Mouse (Mus musculus) Muller cell, postnatal 12 days (primary cell): ENCODE results near the gene Zfp697.
"Not testable (repeated sequence)": the region's sequence is repeated elsewhere in the genome, so short reads cannot be mapped to it uniquely, and the experiment has no call there.

Experiments
- DNase-seq: peaks from one replicate; pipeline ENCODE4 v3.0.0-alpha.2; 2015; ENCODE audit errors: inconsistent ontology term

The Zfp697 gene

DNA sequence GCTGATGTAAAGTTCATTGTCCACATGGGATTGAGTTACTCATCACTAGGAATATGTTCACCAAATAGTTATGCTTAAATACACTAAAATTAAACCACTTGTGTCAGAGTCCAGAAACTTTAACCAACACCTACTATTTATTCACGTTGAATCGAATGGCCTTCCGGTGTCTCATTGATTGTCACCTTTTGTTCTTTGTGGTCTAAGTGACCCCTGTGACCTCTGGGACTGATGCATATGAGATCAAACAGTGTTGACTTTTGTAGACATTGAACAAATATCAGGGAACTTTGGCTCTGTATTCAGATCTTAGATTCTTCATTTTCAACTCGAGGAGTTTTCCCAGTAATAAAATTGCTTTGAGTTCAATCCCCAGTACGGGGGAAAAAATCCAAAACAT lies 125.0 kb downstream of the Zfp697 start:
- not testable (repeated sequence) for DNase-seq

DNA sequence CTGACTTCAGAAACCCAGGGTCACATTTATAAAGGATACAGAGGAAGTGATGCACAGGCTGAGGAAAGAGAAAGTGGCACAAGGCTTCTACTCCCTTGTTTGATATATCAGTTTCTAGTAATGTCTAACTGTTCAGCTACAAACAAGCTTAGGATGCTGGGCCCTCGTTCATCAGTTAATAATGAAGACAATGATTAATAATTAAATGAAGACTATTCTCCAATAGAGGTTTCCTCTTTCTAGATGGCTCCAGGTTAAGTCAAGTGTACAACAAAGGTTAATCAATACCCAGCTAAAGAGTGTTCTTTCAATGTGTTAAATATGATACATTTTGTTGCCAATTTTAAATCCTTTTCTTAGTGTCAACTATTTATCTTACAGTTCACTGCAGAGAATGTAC lies 128.2 kb downstream of the Zfp697 start, which contains the start of gene Hsd3b4:
Gene Hsd3b4, minus strand, starts transcription at position 101 of the 400 bp plus-strand sequence.
- not testable (repeated sequence) for DNase-seq

DNA sequence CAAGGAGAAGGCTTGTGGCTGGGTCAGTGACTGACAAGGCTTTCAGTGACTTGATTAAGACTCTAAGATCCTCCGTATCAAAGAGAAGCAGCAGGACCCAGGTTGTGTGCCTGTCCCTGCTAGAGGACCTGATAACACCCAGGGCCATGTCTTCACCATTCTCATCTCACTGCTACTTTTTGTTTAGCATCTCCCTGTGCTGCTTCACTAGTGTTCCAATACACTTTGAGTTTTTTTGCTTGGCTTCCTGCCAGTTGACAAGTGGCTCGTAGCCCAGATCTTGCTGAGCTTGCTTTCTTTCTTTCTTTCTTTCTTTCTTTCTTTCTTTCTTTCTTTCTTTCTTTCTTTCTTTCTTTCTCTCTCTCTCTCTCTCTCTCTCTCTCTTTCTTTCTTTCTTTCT lies 140.5 kb downstream of the Zfp697 start:
- not testable (repeated sequence) for DNase-seq

DNA sequence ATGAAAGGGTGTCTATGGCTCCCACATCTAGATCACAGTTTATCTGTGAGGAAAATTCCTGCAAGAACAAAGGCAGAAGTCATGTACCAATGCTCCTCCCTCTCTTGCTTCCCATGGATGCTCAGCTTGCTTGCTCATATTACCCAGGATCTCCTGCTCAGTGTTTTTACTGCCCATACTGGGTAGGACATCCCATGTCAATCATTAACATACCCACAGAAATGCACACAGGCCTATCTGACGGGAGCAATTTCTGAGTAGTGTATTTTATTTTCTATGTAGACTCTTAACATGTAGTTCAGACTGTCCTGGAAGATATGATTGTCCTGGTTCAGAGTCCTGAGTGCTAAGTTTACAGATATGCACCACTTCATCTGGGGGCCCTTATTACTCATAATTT lies 142.3 kb downstream of the Zfp697 start:
- DNase-seq = not testable (repeated sequence)

DNA sequence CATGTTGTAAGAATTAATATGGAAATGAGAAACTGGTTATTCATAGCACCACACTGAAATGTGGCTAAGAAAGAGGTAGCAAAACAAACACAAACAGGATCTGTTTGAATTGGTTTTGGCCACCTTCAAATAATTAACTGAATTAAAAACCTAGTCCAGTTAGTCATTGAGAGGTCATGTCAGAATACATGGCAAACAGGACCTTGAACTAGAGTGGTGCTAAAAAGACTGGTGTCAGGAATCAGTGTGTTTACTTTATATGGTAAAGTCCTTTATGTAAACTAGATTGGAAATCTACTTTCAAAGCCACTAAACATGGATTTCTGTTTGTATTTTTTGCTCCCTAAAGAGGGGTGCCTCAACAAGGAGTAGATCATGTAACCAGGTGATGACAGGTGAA lies 142.7 kb downstream of the Zfp697 start:
- DNase-seq = not testable (repeated sequence)

DNA sequence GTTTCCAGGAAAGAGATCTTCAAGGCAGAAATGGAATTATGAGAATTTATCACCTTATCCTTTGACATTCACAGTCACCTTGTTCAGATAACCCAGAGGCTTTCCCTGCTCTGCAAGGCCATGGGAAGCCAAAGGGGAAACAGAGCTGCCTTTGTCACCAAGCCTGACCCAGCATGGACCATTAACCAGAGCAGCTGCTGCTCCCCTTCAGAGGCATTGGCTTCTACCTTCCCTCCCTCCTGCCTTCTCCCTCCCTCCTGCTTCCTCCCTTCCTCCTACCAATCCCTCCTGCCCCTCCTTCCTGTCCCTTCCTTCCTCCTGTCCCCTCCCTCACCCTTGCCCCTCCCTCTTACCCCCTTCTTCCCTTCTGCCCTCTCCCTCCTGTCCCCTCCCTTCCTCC lies 165.4 kb downstream of the Zfp697 start:
- not testable (repeated sequence) for DNase-seq

DNA sequence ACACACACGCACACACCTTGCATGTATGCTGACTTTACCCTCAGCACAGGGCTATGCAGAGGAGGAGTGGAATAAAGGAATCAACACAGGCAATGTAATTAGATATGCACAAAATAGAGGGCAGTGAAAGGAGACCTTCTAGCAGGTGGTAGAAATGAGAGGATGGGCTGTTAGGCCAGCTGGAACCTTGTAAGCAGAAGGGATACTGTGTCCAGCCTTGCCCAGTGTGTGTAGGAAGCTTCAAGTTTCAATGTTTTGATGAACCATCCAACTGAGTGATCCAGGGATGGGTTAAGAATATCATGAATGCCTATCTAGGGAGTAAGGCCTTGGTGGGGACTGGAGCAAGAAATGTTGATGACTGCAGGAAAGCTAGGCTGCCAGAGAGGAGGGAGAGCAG lies 166.2 kb downstream of the Zfp697 start:
- DNase-seq = not testable (repeated sequence)

DNA sequence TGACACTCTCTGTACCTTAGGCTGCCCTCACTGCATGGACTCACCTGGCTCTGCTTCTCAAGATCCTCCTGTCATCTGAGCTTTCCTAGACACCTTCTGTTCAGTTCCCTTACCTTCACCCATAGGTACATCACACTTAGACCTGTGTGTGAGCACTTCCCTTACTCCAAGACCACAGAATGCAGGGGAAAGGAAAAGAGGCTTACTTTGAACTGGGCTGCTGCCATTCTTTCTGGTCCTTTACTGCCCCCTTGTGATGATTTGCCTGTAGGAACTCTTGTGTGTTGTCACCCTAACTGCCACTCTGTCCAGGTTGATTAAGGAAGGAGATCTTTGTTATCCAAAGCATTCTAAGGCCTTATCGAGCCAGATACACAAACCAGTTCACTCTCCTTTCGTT lies 168.0 kb downstream of the Zfp697 start:
- not testable (repeated sequence) for DNase-seq

DNA sequence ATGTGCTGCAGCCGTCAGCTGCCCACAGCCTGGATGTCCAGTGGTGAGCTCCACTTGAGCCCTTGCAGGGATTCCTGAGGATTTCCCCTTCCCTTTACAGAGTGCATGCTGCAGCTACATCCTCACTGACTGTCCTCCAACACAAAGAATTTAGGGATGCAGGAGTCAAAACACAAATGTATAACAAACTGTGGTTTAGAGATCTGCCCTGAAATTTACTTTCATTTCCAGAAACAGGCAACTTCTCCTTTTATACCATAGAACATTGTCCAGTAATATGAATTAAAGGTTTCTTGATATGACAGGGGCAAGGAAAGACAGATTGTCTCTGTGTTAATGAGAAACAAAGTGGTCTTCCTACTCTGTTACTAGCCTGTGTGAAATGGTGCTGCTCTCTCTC lies 168.6 kb downstream of the Zfp697 start:
- DNase-seq = not testable (repeated sequence)

DNA sequence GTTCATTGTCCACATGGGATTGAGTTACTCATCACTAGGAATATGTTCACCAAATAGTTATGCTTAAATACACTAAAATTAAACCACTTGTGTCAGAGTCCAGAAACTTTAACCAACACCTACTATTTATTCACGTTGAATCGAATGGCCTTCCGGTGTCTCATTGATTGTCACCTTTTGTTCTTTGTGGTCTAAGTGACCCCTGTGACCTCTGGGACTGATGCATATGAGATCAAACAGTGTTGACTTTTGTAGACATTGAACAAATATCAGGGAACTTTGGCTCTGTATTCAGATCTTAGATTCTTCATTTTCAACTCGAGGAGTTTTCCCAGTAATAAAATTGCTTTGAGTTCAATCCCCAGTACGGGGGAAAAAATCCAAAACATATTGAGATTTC lies 178.4 kb downstream of the Zfp697 start:
- DNase-seq = not testable (repeated sequence)

DNA sequence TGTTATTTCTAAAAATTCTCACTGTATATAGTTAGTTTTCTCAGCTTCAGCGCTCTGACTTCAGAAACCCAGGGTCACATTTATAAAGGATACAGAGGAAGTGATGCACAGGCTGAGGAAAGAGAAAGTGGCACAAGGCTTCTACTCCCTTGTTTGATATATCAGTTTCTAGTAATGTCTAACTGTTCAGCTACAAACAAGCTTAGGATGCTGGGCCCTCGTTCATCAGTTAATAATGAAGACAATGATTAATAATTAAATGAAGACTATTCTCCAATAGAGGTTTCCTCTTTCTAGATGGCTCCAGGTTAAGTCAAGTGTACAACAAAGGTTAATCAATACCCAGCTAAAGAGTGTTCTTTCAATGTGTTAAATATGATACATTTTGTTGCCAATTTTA lies 181.6 kb downstream of the Zfp697 start:
- DNase-seq = not testable (repeated sequence)

DNA sequence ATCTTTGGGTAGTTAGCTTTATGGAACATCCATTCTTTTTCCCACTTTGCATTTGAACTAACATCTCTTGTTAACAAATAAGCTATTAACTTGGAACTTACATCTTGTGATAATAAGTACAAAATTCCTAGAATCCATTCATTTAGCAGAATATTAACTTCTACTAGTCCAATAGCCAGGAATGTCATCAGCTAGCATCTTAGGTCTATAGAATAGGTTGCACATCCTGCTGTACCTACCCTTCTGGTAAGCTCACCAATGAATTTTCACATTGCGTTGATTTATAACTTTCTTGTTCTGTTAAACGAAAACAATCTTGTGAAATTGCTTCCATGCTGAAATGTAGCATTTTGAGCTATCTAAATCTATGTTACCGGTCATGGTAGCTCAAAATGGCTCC lies 182.6 kb downstream of the Zfp697 start:
- not testable (repeated sequence) for DNase-seq

DNA sequence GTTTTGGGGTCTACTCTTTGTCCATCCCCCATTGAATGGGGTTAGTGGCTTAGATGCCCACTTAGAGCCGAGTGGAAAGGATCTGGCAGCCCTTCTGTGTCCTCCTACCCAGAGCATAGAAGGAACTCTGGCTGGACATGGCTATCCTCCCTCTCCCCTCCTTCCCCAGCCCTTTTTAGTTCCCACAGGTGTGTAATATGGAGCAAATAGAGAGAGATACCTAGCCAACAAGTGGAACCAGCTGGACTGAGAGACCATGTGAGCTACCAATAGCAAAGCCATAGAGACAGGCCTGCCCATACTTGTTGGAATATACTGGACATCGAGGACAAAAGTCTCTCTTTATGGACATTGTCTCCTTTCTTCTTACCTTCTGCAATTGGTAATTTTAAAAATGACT lies 185.5 kb downstream of the Zfp697 start:
- not testable (repeated sequence) for DNase-seq

DNA sequence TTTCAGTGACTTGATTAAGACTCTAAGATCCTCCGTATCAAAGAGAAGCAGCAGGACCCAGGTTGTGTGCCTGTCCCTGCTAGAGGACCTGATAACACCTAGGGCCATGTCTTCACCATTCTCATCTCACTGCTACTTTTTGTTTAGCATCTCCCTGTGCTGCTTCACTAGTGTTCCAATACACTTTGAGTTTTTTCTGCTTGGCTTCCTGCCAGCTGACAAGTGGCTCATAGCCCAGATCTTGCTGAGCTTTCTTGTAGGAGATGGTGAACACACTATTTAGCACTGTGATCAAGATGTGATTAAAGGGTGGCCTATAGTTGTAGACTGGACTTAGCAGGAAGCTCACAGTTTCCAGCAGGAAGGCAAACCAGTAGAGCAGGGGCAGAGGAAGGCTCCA lies 198.8 kb downstream of the Zfp697 start:
- DNase-seq = not testable (repeated sequence)

DNA sequence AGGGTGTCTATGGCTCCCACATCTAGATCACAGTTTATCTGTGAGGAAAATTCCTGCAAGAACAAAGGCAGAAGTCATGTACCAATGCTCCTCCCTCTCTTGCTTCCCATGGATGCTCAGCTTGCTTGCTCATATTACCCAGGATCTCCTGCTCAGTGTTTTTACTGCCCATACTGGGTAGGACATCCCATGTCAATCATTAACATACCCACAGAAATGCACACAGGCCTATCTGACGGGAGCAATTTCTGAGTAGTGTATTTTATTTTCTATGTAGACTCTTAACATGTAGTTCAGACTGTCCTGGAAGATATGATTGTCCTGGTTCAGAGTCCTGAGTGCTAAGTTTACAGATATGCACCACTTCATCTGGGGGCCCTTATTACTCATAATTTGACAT lies 199.9 kb downstream of the Zfp697 start:
- not testable (repeated sequence) for DNase-seq

DNA sequence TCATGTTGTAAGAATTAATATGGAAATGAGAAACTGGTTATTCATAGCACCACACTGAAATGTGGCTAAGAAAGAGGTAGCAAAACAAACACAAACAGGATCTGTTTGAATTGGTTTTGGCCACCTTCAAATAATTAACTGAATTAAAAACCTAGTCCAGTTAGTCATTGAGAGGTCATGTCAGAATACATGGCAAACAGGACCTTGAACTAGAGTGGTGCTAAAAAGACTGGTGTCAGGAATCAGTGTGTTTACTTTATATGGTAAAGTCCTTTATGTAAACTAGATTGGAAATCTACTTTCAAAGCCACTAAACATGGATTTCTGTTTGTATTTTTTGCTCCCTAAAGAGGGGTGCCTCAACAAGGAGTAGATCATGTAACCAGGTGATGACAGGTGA lies 200.4 kb downstream of the Zfp697 start:
- not testable (repeated sequence) for DNase-seq

DNA sequence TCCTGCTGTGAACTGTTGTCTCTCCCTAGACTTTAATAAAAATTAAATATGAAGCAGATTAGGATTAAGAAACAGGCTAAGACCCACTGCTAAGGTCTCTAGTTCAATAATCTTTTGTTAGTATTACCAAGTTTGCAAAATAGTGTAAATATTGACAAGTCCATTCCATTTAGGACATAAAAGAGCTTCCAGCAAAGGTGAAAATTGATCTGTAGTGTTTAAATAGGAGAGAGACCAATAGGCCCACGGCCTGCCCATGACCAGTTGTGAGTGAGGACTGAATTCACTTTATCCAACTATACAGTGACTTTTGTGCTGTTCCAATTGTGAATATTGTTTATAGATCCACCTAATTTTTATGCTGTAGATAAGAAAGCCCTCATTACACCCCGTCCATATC lies 205.5 kb downstream of the Zfp697 start:
- DNase-seq = no peak

DNA sequence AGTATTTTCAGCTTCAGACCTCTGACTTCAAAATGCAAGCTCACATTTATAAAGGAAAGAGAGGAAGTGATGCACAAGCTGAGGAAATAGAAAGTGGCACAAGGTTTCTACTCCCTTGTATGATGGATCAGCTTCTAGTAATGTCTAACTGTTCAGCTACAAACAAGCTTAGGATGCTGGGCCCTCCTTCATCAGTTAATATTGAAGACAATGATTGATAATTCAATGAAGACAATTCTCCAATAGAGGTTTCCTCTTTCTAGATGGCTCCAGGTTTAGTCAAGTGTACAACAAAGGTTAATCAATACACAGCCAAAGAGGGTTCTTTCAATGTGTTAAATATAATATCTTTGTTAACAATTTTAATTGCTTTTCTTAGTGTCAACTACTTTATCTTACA lies 206.4 kb downstream of the Zfp697 start, which contains the start of gene Gm10681:
Gene Gm10681, minus strand, starts transcription at position 101 of the 400 bp plus-strand sequence.
- no peak for DNase-seq

DNA sequence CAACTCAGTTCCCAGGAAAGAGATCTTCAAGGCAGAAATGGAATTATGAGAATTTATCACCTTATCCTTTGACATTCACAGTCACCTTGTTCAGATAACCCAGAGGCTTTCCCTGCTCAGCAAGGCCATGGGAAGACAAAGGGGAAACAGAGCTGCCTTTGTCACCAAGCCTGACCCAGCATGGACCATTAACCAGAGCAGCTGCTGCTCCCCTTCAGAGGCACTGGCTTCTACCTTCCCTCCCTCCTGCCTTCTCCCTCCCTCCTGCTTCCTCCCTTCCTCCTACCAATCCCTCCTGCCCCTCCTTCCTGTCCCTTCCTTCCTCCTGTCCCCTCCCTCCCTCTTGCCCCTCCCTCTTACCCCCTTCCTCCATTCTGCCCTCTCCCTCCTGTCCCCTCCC lies 231.3 kb downstream of the Zfp697 start:
- DNase-seq = not testable (repeated sequence)

DNA sequence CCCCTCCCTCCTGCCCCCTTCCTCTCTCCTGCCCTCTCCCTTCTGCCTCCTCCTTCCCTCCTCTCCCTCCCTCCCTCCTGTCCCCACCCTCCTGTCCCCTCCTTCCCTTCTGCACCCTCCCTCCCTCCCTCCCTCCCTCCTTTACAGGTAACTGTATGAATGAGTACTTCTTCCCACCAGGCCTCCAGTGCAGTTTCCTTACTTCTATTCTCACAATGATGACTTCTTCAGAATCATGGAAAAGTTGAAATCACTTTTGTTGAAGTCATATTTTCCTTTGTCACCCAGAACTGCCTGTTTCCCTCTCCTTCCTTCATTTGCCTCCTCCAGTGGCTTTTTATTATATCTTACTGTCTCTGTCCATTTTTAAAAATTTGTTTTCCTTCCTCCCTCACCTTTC lies 231.7 kb downstream of the Zfp697 start:
- no peak for DNase-seq

DNA sequence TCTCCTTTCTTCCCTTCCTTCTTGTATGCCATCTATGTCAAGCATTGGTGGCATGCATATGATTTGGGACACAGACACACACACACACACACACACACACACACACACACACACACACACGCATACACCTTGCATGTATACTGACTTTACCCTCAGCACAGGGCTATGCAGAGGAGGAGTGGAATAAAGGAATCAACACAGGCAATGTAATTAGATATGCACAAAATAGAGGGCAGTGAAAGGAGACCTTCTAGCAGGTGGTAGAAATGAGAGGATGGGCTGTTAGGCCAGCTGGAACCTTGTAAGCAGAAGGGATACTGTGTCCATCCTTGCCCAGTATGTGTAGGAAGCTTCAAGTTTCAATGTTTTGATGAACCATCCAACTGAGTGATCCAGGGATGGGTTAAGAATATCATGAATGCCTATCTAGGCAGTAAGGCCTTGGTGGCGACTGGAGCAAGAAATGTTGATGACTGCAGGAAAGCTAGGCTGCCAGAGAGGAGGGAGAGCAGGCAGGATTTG lies 232.2 kb downstream of the Zfp697 start:
- DNase-seq = not testable (repeated sequence)

DNA sequence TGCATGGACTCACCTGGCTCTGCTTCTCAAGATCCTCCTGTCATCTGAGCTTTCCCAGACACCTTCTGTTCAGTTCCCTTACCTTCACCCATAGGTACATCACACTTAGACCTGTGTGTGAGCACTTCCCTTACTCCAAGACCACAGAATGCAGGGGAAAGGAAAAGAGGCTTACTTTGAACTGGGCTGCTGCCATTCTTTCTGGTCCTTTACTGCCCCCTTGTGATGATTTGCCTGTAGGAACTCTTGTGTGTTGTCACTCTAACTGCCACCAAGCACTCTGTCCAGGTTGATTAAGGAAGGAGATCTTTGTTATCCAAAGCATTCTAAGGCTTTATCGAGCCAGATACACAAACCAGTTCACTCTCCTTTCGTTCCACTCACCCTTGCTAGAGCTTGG lies 234.0 kb downstream of the Zfp697 start:
- not testable (repeated sequence) for DNase-seq

DNA sequence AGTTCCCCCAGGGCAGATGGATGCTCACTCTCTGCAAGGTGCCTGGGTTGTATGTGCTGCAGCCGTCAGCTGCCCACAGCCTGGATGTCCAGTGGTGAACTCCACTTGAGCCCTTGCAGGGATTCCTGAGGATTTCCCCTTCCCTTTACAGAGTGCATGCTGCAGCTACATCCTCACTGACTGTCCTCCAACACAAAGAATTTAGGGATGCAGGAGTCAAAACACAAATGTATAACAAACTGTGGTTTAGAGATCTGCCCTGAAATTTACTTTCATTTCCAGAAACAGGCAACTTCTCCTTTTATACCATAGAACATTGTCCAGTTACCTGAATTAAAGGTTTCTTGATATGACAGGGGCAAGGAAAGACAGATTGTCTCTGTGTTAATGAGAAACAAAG lies 234.5 kb downstream of the Zfp697 start:
- DNase-seq = not testable (repeated sequence)

DNA sequence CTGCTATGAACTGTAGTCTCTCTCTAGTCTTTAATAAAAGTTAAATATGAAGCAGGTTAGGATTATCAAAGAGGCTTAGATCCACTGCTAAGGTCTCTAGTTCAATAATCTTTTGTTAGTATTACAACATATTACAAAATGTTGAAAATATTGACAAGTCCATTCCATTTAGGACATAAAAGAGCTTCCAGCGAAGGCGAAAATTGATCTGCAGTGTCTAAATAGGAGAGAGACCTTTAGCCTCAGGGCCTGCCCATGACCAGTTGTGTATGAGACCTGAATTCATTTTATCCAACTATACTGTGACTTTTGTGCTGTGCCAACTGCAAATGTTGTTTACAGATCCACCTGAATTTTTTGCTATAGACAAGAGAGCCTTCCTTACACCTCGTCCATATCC lies 247.4 kb downstream of the Zfp697 start:
- DNase-seq = no peak
